Mouse (Mus musculus) liver, adult 2 months (tissue): ENCODE measurements at regions not wholly inside any gene's neighbourhood (a gene's known extent, or its start where the extent isn't known, plus 50 kb on each side); places are given as distances from the start of the nearest gene placed in this dataset.

Experiments used
- DNase-seq: peaks from one replicate; pipeline ENCODE4 v3.0.0-alpha.2; 2011; ENCODE audit warnings: low read depth, low spot score; ENCODE audit errors: extremely low read depth
- H3K27ac ChIP-seq: fragments of 200-500 bp; replicated peaks from 2 replicates; pipeline ENCODE4 v1.5.1; 2012; ENCODE audit warnings: low read depth, mild to moderate bottlenecking, control low read depth, inconsistent platforms, low read length; ENCODE audit not compliant: insufficient read depth
- H3K27me3 ChIP-seq: fragments of 200-500 bp; 2 replicates; pipeline ENCODE4 v1.6.1; 2012; ENCODE audit warnings: mild to moderate bottlenecking, moderate library complexity, low read length, inconsistent platforms; ENCODE audit not compliant: control insufficient read depth, insufficient read depth
- H3K36me3 ChIP-seq: fragments of 200-500 bp; 2 replicates; pipeline ENCODE4 v1.6.1; 2012; ENCODE audit warnings: low read length, inconsistent platforms; ENCODE audit not compliant: control insufficient read depth, insufficient read depth
- H3K4me1 ChIP-seq: fragments of 200-500 bp; 2 replicates; pipeline ENCODE4 v1.6.1; 2011; ENCODE audit warnings: low read length; ENCODE audit not compliant: control insufficient read depth, insufficient read depth
- H3K4me3 ChIP-seq: fragments of 200-500 bp; 2 replicates; pipeline ENCODE4 v1.5.1; 2011; ENCODE audit warnings: low read depth, mild to moderate bottlenecking, control low read depth, low read length, moderate library complexity; ENCODE audit not compliant: insufficient read depth
- H3K79me2 ChIP-seq: fragments of 200-500 bp; 2 replicates; pipeline ENCODE4 v1.6.1; 2012; ENCODE audit warnings: inconsistent platforms, mild to moderate bottlenecking, low read length, moderate library complexity; ENCODE audit not compliant: control insufficient read depth, insufficient read depth
- H3K9ac ChIP-seq: fragments of 200-500 bp; 2 replicates; pipeline ENCODE4 v1.6.1; 2012; ENCODE audit warnings: low read depth, mild to moderate bottlenecking, control low read depth, inconsistent platforms, low read length
- CTCF ChIP-seq: fragments of 200-500 bp; IDR thresholded peaks from 2 replicates; pipeline ENCODE4 v1.5.1; 2011; ENCODE audit warnings: low read depth, low read length, control low read depth
- POLR2A ChIP-seq: fragments of 200-500 bp; IDR thresholded peaks from 2 replicates; pipeline ENCODE4 v1.6.1; 2011; ENCODE audit warnings: low read length, control low read depth; ENCODE audit not compliant: insufficient read depth; ENCODE audit errors: extremely low read depth
- WGBS: fragments of 180-500 bp; shearing (Covaris S2); methylation state at CpG from one replicate; pipeline ENCODE4 v1.1.7; 2018; 5-methylcytosine and 5-hydroxymethylcytosine counted together

DNA sequence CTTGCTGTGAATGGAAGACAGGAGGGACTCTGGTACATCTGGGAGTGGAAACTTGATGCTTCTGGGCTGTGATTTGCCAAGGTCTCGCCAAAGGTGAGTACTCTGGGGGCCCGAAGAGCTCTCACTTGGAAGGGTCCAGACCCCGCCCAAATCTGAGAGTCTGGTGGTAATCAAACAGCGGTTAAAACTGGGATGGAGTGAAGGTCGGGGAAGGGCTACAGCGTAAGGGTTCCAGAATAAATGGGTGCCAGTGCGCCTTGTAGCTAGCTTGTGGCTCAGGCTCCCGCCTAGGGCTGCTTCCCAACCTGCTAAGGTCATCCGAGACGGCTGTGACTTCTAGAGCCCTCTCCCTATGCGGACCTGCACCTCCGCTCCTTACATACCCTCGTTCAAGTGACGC, 217.7 kb downstream of the Mef2c start:
- TF ChIP-seq CTCF (no peak), POLR2A (no peak)
- no peak for DNase-seq
- no peaks in the 10 kb centered on the region for H3K4me1 ChIP-seq
- WGBS = 5% methylated on average over 14 of the region's 14 CpGs
- no peak overlapping the region for H3K4me3 ChIP-seq
- H3K9ac ChIP-seq = no peak overlapping the region
- no peaks in the 10 kb centered on the region for H3K36me3 ChIP-seq
- peaks cover 26% of the 10 kb centered on the region for H3K27me3 ChIP-seq
- no peak overlapping the region for H3K27ac ChIP-seq
- no peaks in the 10 kb centered on the region for H3K79me2 ChIP-seq

DNA sequence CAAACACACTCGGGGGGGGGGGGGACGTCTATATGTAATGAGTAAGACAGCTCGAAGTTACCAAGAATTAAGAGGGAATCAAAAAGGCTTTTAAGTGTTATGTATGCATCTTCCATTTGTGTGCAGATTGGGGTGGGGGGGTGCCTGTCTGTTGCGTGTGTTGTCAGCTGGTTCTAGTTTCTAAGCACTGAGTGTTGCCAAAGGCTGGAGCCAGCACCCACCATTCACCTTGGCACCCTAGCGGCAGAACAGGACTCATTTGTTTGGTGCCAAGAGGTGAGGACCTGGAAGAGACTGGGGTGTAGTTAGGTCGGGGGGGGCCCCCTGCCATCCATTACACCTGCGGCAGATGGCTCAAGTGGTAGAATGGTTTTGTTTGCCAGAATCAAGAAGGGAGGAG, 218.4 kb downstream of the Mef2c start:
- H3K4me1 ChIP-seq = no peaks in the 10 kb centered on the region
- H3K9ac ChIP-seq = no peak overlapping the region
- 6% methylated on average over 7 of the region's 7 CpGs for WGBS
- H3K36me3 ChIP-seq = no peaks in the 10 kb centered on the region
- no peak for DNase-seq
- TF ChIP-seq CTCF (no peak), POLR2A (no peak)
- no peak overlapping the region for H3K27ac ChIP-seq
- no peak overlapping the region for H3K4me3 ChIP-seq
- H3K27me3 ChIP-seq = peaks cover 25% of the 10 kb centered on the region; the same call in 1 of the 2 replicates
- no peaks in the 10 kb centered on the region for H3K79me2 ChIP-seq

DNA sequence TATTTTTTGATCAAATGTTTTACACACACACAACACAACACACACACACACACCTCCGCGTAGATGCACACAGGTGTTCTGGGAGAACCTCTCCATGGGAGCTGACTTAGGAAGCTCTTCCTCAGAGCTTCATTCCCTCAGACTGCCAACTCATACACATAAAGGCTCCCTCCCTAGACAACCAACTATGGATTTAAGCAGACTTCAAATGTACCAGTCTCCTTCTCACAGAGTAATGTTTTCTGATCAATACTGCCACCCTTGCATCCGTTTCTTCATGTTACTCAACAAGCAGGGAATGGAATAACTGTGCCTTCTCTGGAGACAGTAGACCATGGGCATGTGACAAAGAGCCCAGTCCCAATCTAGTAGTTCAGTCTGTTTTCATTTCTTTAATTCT, 219.0 kb downstream of the Mef2c start:
- no peaks in the 10 kb centered on the region for H3K36me3 ChIP-seq
- TF ChIP-seq CTCF = no peak
- no peak overlapping the region for H3K9ac ChIP-seq
- H3K4me3 ChIP-seq = no peak overlapping the region
- H3K27me3 ChIP-seq = peaks cover 29% of the 10 kb centered on the region
- H3K27ac ChIP-seq = no peak overlapping the region
- no peaks in the 10 kb centered on the region; the same call in 1 of the 2 replicates for H3K4me1 ChIP-seq
- H3K79me2 ChIP-seq = no peaks in the 10 kb centered on the region
- 11% methylated on average over 3 of the region's 3 CpGs for WGBS
- no peak for DNase-seq

DNA sequence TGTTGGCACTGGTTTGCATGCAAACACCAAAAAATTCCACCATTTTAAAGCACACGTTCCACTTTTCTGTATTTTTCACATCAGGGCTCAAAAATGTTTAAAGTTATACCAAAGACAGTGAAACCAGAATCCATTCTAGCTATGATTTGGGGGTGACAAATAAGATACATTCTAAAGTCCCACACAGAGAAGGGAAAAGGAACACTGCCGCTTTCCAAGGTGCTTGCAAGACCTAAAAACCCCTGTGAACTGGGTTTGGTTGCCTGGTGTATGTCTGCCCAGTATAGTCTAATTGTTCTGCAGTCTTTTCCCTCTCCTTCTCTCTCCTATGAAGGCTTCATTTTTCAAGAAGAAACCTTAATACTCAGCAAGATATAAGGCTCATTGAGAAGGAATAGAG, 219.6 kb downstream of the Mef2c start:
- no peak overlapping the region for H3K27ac ChIP-seq
- 22% methylated on average over 2 of the region's 2 CpGs for WGBS

DNA sequence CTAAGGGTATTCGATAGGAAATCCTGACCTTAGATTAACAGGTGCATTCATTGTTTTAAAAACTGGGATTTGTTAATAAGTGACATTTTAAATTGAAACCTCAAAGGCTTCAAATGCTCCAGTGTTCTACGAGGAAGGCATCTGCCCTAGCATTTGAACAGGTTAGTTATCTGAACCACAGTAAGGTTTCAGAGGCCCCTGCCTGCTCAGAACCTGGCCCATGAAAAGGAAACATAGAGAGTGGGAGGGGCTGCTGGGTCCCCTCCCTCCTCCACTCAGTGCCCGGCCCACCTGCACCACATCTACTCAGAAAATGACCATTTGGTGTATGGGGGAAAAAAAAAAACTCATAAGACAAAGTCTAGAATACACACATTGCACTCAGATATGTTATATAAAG, 220.4 kb downstream of the Mef2c start:
- Histone ChIP-seq H3K27me3 (peaks cover 29% of the 10 kb centered on the region), H3K27ac (no peak overlapping the region), H3K9ac (no peak overlapping the region), H3K79me2 (no peaks in the 10 kb centered on the region), H3K36me3 (no peaks in the 10 kb centered on the region), H3K4me1 (no peaks in the 10 kb centered on the region; the same call in 1 of the 2 replicates), H3K4me3 (no peak overlapping the region)
- DNase-seq = no peak
- WGBS = 23% methylated on average over 3 of the region's 3 CpGs
- TF ChIP-seq POLR2A (no peak), CTCF (no peak)

More for the DNA sequence above, 219.6 kb downstream of the Mef2c start:
- no peak overlapping the region for H3K9ac ChIP-seq
- no peaks in the 10 kb centered on the region; the same call in 1 of the 2 replicates for H3K4me1 ChIP-seq
- H3K36me3 ChIP-seq = no peaks in the 10 kb centered on the region
- H3K27me3 ChIP-seq = peaks cover 29% of the 10 kb centered on the region
- no peak overlapping the region for H3K4me3 ChIP-seq
- no peak for DNase-seq
- no peak for TF ChIP-seq CTCF
- no peak for TF ChIP-seq POLR2A
- no peaks in the 10 kb centered on the region for H3K79me2 ChIP-seq

DNA sequence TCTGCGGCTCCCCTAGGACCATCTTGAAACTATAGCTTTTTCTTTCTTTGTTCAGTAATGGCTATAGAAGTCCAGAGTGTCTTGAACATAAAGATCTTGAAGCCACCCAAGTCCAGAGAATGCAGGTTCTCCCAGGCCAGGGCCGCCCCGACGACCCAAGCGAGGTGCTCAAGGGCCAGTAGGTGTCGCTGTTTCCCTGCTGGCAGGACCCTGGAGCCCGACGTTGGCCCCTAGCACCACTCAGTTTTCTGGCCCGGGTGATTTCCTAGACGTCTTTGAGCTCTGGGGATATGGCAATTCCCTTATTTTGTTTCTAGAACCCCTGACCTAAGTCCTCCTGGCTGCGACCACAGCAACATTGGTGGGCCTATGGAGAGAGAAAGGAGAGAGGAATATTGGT, 221.2 kb downstream of the Mef2c start:
- H3K79me2 ChIP-seq = no peaks in the 10 kb centered on the region
- H3K27me3 ChIP-seq = peaks cover 29% of the 10 kb centered on the region
- 2% methylated on average over 11 of the region's 11 CpGs for WGBS
- no peak overlapping the region for H3K4me3 ChIP-seq
- H3K4me1 ChIP-seq = no peaks in the 10 kb centered on the region; the same call in 1 of the 2 replicates
- H3K27ac ChIP-seq = no peak overlapping the region
- H3K9ac ChIP-seq = no peak overlapping the region
- no peaks in the 10 kb centered on the region for H3K36me3 ChIP-seq
- no peak for DNase-seq
- TF ChIP-seq CTCF (peak; percentile 76), POLR2A (no peak)
